23 mouse cellular contexts compared by ENCODE assay signal in the genomic region with DNA sequence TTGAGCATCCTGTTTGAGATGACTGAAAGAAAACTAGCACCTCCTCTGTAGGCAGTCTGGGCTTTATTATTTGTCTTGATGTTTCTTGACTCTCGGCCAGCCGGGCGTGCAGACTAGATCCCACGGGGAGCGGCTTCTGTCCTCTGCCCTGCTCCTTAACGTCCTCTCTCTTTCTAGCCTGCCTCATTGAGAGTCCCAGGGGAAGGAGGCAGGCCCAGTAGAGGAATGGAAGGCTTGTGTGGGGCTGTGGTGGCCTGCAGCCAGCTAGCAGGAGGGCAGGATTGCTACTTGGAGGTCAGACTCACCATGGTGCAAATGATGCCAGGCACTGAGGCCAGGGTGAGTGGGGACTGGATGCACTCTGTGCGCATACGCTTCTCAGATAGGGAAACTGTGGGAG. TPM values are rescaled to one million over a fixed set of nuclear protein-coding genes. Genes with fewer than 3 reads are reported as not detected.
DNase-seq lines count a peak whose midpoint lies in the region; ATAC-seq lines count a peak whose summit lies in the region.
"Had no signal": no experiment of that assay in that cellular context is flagged by ENCODE, and none has a peak within 500 bp of the region (broad histone marks: within the 10 kb centered on the region; RNA-seq: fewer than 3 reads in every experiment).

No protein-coding gene starts in this region.

- peaks cover 5% of the 10 kb centered on the region; the same call in 1 of the 2 replicates for H3K4me1 ChIP-seq in lung, embryonic 16.5 days (replicated peaks; ENCODE audit: control insufficient read depth, insufficient read depth, low read length)
- 0 out of 2 replicates have a peak, but pooled peaks cover 10% of the 10 kb centered on the region for H3K4me1 ChIP-seq in kidney, embryonic 15.5 days
- H3K4me1 ChIP-seq: heart, embryonic 15.5 days; intestine, embryonic 15.5 days; liver, embryonic 13.5 days had no signal

- no peak overlapping the region for H3K9ac ChIP-seq in lung, embryonic 16.5 days (ENCODE audit: low read length)
- no peak overlapping the region for H3K9ac ChIP-seq in kidney, embryonic 15.5 days
- H3K9ac ChIP-seq: heart, embryonic 15.5 days; hindbrain, embryonic 14.5 days; intestine, embryonic 15.5 days; liver, embryonic 13.5 days had no signal

- H3K9me3 ChIP-seq in lung, embryonic 16.5 days (ENCODE audit: control insufficient read depth, low read length): no peaks in the 10 kb centered on the region
- H3K9me3 ChIP-seq in kidney, embryonic 15.5 days (replicated peaks): no peaks in the 10 kb centered on the region
- H3K9me3 ChIP-seq: heart, embryonic 15.5 days; intestine, embryonic 15.5 days; liver, embryonic 13.5 days had no signal

- WGBS in lung, embryonic 16.5 days: 71% methylated on average over 8 of the region's 8 CpGs
- WGBS in kidney, embryonic 15.5 days: 58% methylated on average over 8 of the region's 8 CpGs

- H3K27ac ChIP-seq in lung, embryonic 16.5 days (ENCODE audit: low read length): no peak overlapping the region
- no peak overlapping the region for H3K27ac ChIP-seq in kidney, embryonic 15.5 days
- H3K27ac ChIP-seq: heart, embryonic 15.5 days; hindbrain, embryonic 14.5 days; intestine, embryonic 15.5 days; liver, embryonic 13.5 days; macrophage had no signal

- DNase-seq in adrenal gland, postnatal 14 days: peak; percentile 61
- no peak for DNase-seq in adrenal gland, adult 18-20 months (ENCODE audit: low spot score in 2 of 2)
- DNase-seq in lung, postnatal 14 days: no peak
- DNase-seq in lung, postnatal 10 days: peak; percentile 54
- no peak for DNase-seq in thymus, adult 18-20 months
- DNase-seq in spleen, postnatal 10 days (ENCODE audit: low spot score in 2 of 2): no peak
- DNase-seq: cerebellum, postnatal 10 days; gastrocnemius, postnatal 25 days; liver, embryonic 13.5 days; midbrain, embryonic 14.5 days; retina, postnatal 1 day; thymus, adult 2 months had no signal

- ATAC-seq in lung, embryonic 16.5 days (ENCODE audit: low read depth): peak; percentile 39; the same call in 1 of the 2 replicates
- 0 out of 2 replicates have a peak, but pooled peaks have one; percentile 15 for ATAC-seq in kidney, embryonic 15.5 days (replicated peaks; ENCODE audit: low FRiP score)
- ATAC-seq: intestine, embryonic 15.5 days had no signal

- H3K27me3 ChIP-seq in lung, embryonic 16.5 days (ENCODE audit: control insufficient read depth, insufficient read depth, low read depth, low read length): no peaks in the 10 kb centered on the region
- 0 out of 2 replicates have a peak, but pooled peaks cover 4% of the 10 kb centered on the region for H3K27me3 ChIP-seq in kidney, embryonic 15.5 days
- H3K27me3 ChIP-seq: heart, embryonic 15.5 days; intestine, embryonic 15.5 days had no signal

- H3K36me3 ChIP-seq in lung, embryonic 16.5 days (ENCODE audit: control insufficient read depth, insufficient read depth, low read length): no peaks in the 10 kb centered on the region
- no peaks in the 10 kb centered on the region for H3K36me3 ChIP-seq in kidney, embryonic 15.5 days
- H3K36me3 ChIP-seq: heart, embryonic 15.5 days; intestine, embryonic 15.5 days; liver, embryonic 13.5 days had no signal

- H3K4me3 ChIP-seq in lung, embryonic 16.5 days (ENCODE audit: low read length): no peak overlapping the region
- H3K4me3 ChIP-seq in kidney, embryonic 15.5 days (replicated peaks): no peak overlapping the region
- H3K4me3 ChIP-seq: heart, embryonic 15.5 days; intestine, embryonic 15.5 days; liver, embryonic 13.5 days had no signal

- H3K4me2 ChIP-seq in lung, embryonic 16.5 days (ENCODE audit: low read depth, low read length): no peak overlapping the region
- no peak overlapping the region for H3K4me2 ChIP-seq in kidney, embryonic 15.5 days
- H3K4me2 ChIP-seq: heart, embryonic 15.5 days; hindbrain, embryonic 14.5 days; intestine, embryonic 15.5 days; liver, embryonic 13.5 days had no signal

RNA-seq across cellular contexts. Expression of gene Olfr70, which starts 3.2 kb away (rescaled TPM):
- not detected in 2 replicates for total RNA-seq in adrenal gland, postnatal 14 days (2021)
- total RNA-seq in adrenal gland, adult 18-20 months (2021): not detected
- not detected in 2 replicates for polyA plus RNA-seq in lung, embryonic 16.5 days (2015; fragmentation: Nextera tagmentation; extraction: Ambion mirVana)
- polyA plus RNA-seq in kidney, embryonic 15.5 days (2015; fragmentation: Nextera tagmentation; extraction: Ambion mirVana): not detected in 2 replicates
- total RNA-seq: gastrocnemius, postnatal 25 days; layer of hippocampus, adult 8-10 months; left cerebral cortex, adult 18-20 months had no signal
- polyA plus RNA-seq: forebrain, embryonic 11.5 days; heart, embryonic 15.5 days; hindbrain, embryonic 14.5 days; intestine, embryonic 15.5 days; limb, embryonic 11.5 days; liver, embryonic 13.5 days; macrophage; midbrain, embryonic 14.5 days; small intestine, adult 2 months; thymus, adult 2 months had no signal

RNA-seq across cellular contexts. Expression of gene Olfr71, which starts 6.2 kb away (rescaled TPM):
- total RNA-seq in adrenal gland, postnatal 14 days (2021): not detected in 2 replicates
- not detected for total RNA-seq in adrenal gland, adult 18-20 months (2021)
- 0.08 and 0.16 TPM in 2 replicates for polyA plus RNA-seq in lung, embryonic 16.5 days (2015; fragmentation: Nextera tagmentation; extraction: Ambion mirVana)
- polyA plus RNA-seq in kidney, embryonic 15.5 days (2015; fragmentation: Nextera tagmentation; extraction: Ambion mirVana): not detected in 2 replicates
- total RNA-seq: gastrocnemius, postnatal 25 days; layer of hippocampus, adult 8-10 months had no signal
- polyA plus RNA-seq: forebrain, embryonic 11.5 days; heart, embryonic 15.5 days; hindbrain, embryonic 14.5 days; intestine, embryonic 15.5 days; limb, embryonic 11.5 days; liver, embryonic 13.5 days; macrophage; midbrain, embryonic 14.5 days; small intestine, adult 2 months; thymus, adult 2 months had no signal

RNA-seq across cellular contexts. Expression of gene Hrct1, which starts 23.1 kb away (rescaled TPM):
- total RNA-seq in adrenal gland, postnatal 14 days (2021): 4.4 and 6.2 TPM in 2 replicates
- 1 to 10 TPM; 2.4 to 6.4 TPM for total RNA-seq in adrenal gland, adult 18-20 months (2021)
- polyA plus RNA-seq in lung, embryonic 16.5 days (2015; fragmentation: Nextera tagmentation; extraction: Ambion mirVana): 2.0 and 2.9 TPM in 2 replicates
- 0.77 and 1.0 TPM in 2 replicates for polyA plus RNA-seq in kidney, embryonic 15.5 days (2015; fragmentation: Nextera tagmentation; extraction: Ambion mirVana)
- polyA plus RNA-seq: forebrain, embryonic 11.5 days; macrophage had no signal

RNA-seq across cellular contexts. Expression of gene Spaar, which starts 26.0 kb away (rescaled TPM):
- 4.2 and 6.2 TPM in 2 replicates for total RNA-seq in adrenal gland, postnatal 14 days (2021)
- 1 to 10 TPM; 1.6 to 2.3 TPM for total RNA-seq in adrenal gland, adult 18-20 months (2021)
- 1.2 and 2.1 TPM in 2 replicates for polyA plus RNA-seq in lung, embryonic 16.5 days (2015; fragmentation: Nextera tagmentation; extraction: Ambion mirVana)
- polyA plus RNA-seq in kidney, embryonic 15.5 days (2015; fragmentation: Nextera tagmentation; extraction: Ambion mirVana): 0.12 and 0.19 TPM in 2 replicates
- polyA plus RNA-seq: forebrain, embryonic 11.5 days; liver, embryonic 13.5 days; macrophage; midbrain, embryonic 14.5 days had no signal

RNA-seq across cellular contexts. Expression of gene Fam221b, which starts 34.9 kb away (rescaled TPM):
- 0.30 TPM in 1 of 2 replicates, not detected in the other for total RNA-seq in adrenal gland, postnatal 14 days (2021)
- total RNA-seq in adrenal gland, adult 18-20 months (2021): under 1 TPM; 0.19 to 0.40 TPM
- polyA plus RNA-seq in lung, embryonic 16.5 days (2015; fragmentation: Nextera tagmentation; extraction: Ambion mirVana): 2.2 and 2.8 TPM in 2 replicates
- 2.7 and 3.3 TPM in 2 replicates for polyA plus RNA-seq in kidney, embryonic 15.5 days (2015; fragmentation: Nextera tagmentation; extraction: Ambion mirVana)
- polyA plus RNA-seq: small intestine, adult 2 months had no signal

Comparison
In these comparisons a context has a peak if more than half of its experiments do, and no peak if none do; other contexts are left out.
1. DNase-seq: peak in adrenal gland, postnatal 14 days (single experiment) and lung, postnatal 10 days (single experiment); none in adrenal gland, adult 18-20 months (0 of 2), lung, postnatal 14 days (single experiment), thymus, adult 18-20 months (0 of 2) and spleen, postnatal 10 days (0 of 2).